Mouse (Mus musculus) liver, postnatal 0 days (tissue): ENCODE results near the gene Meioc. TPM values are rescaled to one million over a fixed set of nuclear protein-coding genes. Genes with fewer than 3 reads are reported as not detected.

Source experiments
- ATAC-seq: fragments of 200-750 bp; cut with Nextera tagmentation; 2 replicates; pipeline ENCODE4 v1.8.0; 2017; ENCODE audit warnings: mild to moderate bottlenecking, moderate library complexity
- DNase-seq: peaks from one replicate; pipeline ENCODE4 v3.0.0-alpha.2; 2016
- H3K27ac ChIP-seq: fragments of 300-500 bp; sonication (generic); 2 replicates; pipeline ENCODE4 v1.5.1; 2014; ENCODE audit warnings: antibody characterized with exemption, moderate library complexity, mild to moderate bottlenecking, low read depth
- H3K27me3 ChIP-seq: fragments of 300-500 bp; sonication (generic); 2 replicates; pipeline ENCODE4 v1.6.1; 2014; ENCODE audit warnings: low read length, control low read depth, mixed read lengths; ENCODE audit not compliant: insufficient read depth
- H3K36me3 ChIP-seq: fragments of 300-500 bp; sonication (generic); replicated peaks from 2 replicates; pipeline ENCODE4 v1.6.1; 2014; ENCODE audit warnings: mild to moderate bottlenecking, control low read depth, low read length, moderate library complexity, mixed read lengths; ENCODE audit not compliant: insufficient read depth
- H3K4me1 ChIP-seq: fragments of 300-500 bp; sonication (generic); 2 replicates; pipeline ENCODE4 v1.6.1; 2014; ENCODE audit warnings: antibody characterized with exemption, mild to moderate bottlenecking, control low read depth; ENCODE audit not compliant: insufficient read depth
- H3K4me2 ChIP-seq: fragments of 300-500 bp; sonication (generic); 2 replicates; pipeline ENCODE4 v1.6.1; 2014; ENCODE audit warnings: low read depth, mild to moderate bottlenecking, low read length, moderate library complexity, mixed read lengths
- H3K4me3 ChIP-seq: fragments of 300-500 bp; sonication (generic); 2 replicates; pipeline ENCODE4 v1.5.1; 2014; ENCODE audit warnings: low read depth, low read length
- H3K9ac ChIP-seq: fragments of 300-500 bp; sonication (generic); replicated peaks from 2 replicates; pipeline ENCODE4 v1.6.1; 2014; ENCODE audit warnings: mild to moderate bottlenecking, moderate library complexity
- H3K9me3 ChIP-seq: fragments of 300-500 bp; sonication (generic); 2 replicates; pipeline ENCODE4 v1.6.1; 2016; ENCODE audit warnings: mild to moderate bottlenecking, control low read depth, low read length, mixed read lengths
- CTCF ChIP-seq: sonication (generic); IDR thresholded peaks from 2 replicates; pipeline ENCODE4 v1.5.1; 2016; ENCODE audit warnings: antibody characterized with exemption, low read depth
- EP300 ChIP-seq: IDR thresholded peaks from 2 replicates; pipeline ENCODE4 v1.6.1; 2016; ENCODE audit warnings: antibody characterized with exemption, low read depth, mild to moderate bottlenecking
- WGBS: fragments of 180-500 bp; shearing (Covaris S2); extraction: QIAGEN DNeasy Blood & Tissue Kit; methylation state at CpG from one replicate; pipeline ENCODE4 v1.1.7; 2014; ENCODE audit not compliant: insufficient replicate concordance; 5-methylcytosine and 5-hydroxymethylcytosine counted together
- microRNA-seq: library from miRNA; unstranded; fragments of <30 nt; microRNA quantifications from one replicate; pipeline ENCODE4, GENCODE M21; 2016
- polyA plus RNA-seq: library from polyadenylated mRNA; unstranded; fragments of >200 nt; fragmentation: Nextera tagmentation; extraction: Ambion mirVana; gene quantifications from 2 replicates; pipeline ENCODE4 v1.2.1, GENCODE M21; 2015

Gene Meioc
- polyA plus RNA-seq, 1 experiment from 2014 or later, result not detected

GRCm38 (mm10) chr11:102725574-102725973 lies 62.1 kb downstream of the Meioc start:
- DNase-seq, result no peak
- TF ChIP-seq EP300, result no peak
- peak; percentile 41 for TF ChIP-seq CTCF
- Histone ChIP-seq H3K4me3 (no peak overlapping the region), H3K9ac (no peak overlapping the region), H3K36me3 (no peaks in the 10 kb centered on the region), H3K9me3 (no peaks in the 10 kb centered on the region), H3K27ac (no peak overlapping the region), H3K27me3 (peaks cover 4% of the 10 kb centered on the region; the same call in 1 of the 2 replicates), H3K4me2 (no peak overlapping the region), H3K4me1 (no peaks in the 10 kb centered on the region)
- ATAC-seq, result no peak
- WGBS, result 26% methylated on average over 3 of the region's 3 CpGs

GRCm38 (mm10) chr11:102728614-102729013 lies 65.1 kb downstream of the Meioc start:
- TF ChIP-seq CTCF (peak; percentile 56), EP300 (no peak)
- Histone ChIP-seq H3K9ac (no peak overlapping the region), H3K36me3 (no peaks in the 10 kb centered on the region), H3K4me2 (no peak overlapping the region), H3K4me3 (no peak overlapping the region), H3K27me3 (peaks cover 4% of the 10 kb centered on the region; the same call in 1 of the 2 replicates), H3K9me3 (no peaks in the 10 kb centered on the region), H3K4me1 (no peaks in the 10 kb centered on the region), H3K27ac (no peak overlapping the region)
- 32% methylated on average over 7 of the region's 7 CpGs for WGBS
- no peak for ATAC-seq
- DNase-seq, result no peak

- DNase-seq, result no peak
- no peak for TF ChIP-seq CTCF
- no peak for TF ChIP-seq EP300
- Histone ChIP-seq H3K27ac (no peak overlapping the region), H3K4me3 (no peak overlapping the region), H3K4me1 (no peaks in the 10 kb centered on the region), H3K27me3 (peaks cover 3% of the 10 kb centered on the region; the same call in 1 of the 2 replicates), H3K9ac (no peak overlapping the region), H3K4me2 (no peak overlapping the region), H3K9me3 (no peaks in the 10 kb centered on the region), H3K36me3 (no peaks in the 10 kb centered on the region)
- 77% methylated on average over 3 of the region's 3 CpGs for WGBS
- ATAC-seq, result no peak
Observed at GRCm38 (mm10) chr11:102729835-102730234, 66.3 kb downstream of the Meioc start.

- H3K27me3 ChIP-seq, result no peaks in the 10 kb centered on the region
- ATAC-seq (no peak), DNase-seq (no peak)
- no peak overlapping the region for H3K4me2 ChIP-seq
- H3K9me3 ChIP-seq, result no peaks in the 10 kb centered on the region
- H3K4me1 ChIP-seq, result no peaks in the 10 kb centered on the region
- no peak overlapping the region for H3K4me3 ChIP-seq
- no peak for TF ChIP-seq EP300
- TF ChIP-seq CTCF, result no peak
- 44% methylated on average over 6 of the region's 6 CpGs for WGBS
- H3K27ac ChIP-seq, result no peak overlapping the region
- no peak overlapping the region for H3K9ac ChIP-seq
- no peaks in the 10 kb centered on the region for H3K36me3 ChIP-seq
Observed at GRCm38 (mm10) chr11:102731366-102731765, 67.8 kb downstream of the Meioc start.

Small RNA genes lying within 50 kb of the gene (microRNA-seq; reads per million reads assigned to microRNA genes)
- not detected for gene Gm22920

Other genes starting within 250 kb of the Meioc start
- 156 and 161 TPM in 2 replicates for gene Grn, start 233.4 kb upstream of the Meioc start, polyA plus RNA-seq
- gene Fam171a2, start 216.0 kb upstream of the Meioc start, polyA plus RNA-seq, result 0.23 and 0.72 TPM in 2 replicates
- gene Itga2b, start 193.6 kb upstream of the Meioc start, polyA plus RNA-seq, result 41.0 and 44.8 TPM in 2 replicates
- gene Gpatch8, start 107.3 kb upstream of the Meioc start, polyA plus RNA-seq, result 11.1 and 12.2 TPM in 2 replicates
- gene Gm11627, start 84.3 kb upstream of the Meioc start, polyA plus RNA-seq, result not detected in 2 replicates
- 0.17 and 0.22 TPM in 2 replicates for gene Fzd2, start 59.3 kb upstream of the Meioc start, polyA plus RNA-seq
- 9.5 and 9.6 TPM in 2 replicates for gene Ccdc43, start 34.1 kb downstream of the Meioc start, polyA plus RNA-seq
- gene Adam11, start 97.7 kb downstream of the Meioc start, polyA plus RNA-seq, result 0.20 and 0.22 TPM in 2 replicates
- 1.4 and 1.6 TPM in 2 replicates for gene Gjc1, start 156.0 kb downstream of the Meioc start, polyA plus RNA-seq
- not detected in 2 replicates for gene Higd1b, start 172.1 kb downstream of the Meioc start, polyA plus RNA-seq
- 39.0 and 45.5 TPM in 2 replicates for gene Eftud2, start 217.3 kb downstream of the Meioc start, polyA plus RNA-seq
- gene Ccdc103, start 217.5 kb downstream of the Meioc start, polyA plus RNA-seq, result 0.39 and 0.51 TPM in 2 replicates
- not detected in 2 replicates for gene Fam187a, start 221.5 kb downstream of the Meioc start, polyA plus RNA-seq
- 3.6 and 3.8 TPM in 2 replicates for gene Gfap, start 237.2 kb downstream of the Meioc start, polyA plus RNA-seq